Mouse (Mus musculus) heart, embryonic 12.5 days (tissue): ENCODE results near the gene Nmrk1. TPM values are rescaled to one million over a fixed set of nuclear protein-coding genes. Genes with fewer than 3 reads are reported as not detected.

Experiments
- ATAC-seq: fragments of 200-750 bp; cut with Nextera tagmentation; 2 replicates; pipeline ENCODE4 v1.8.0; 2017; ENCODE audit warnings: moderate TSS enrichment, moderate library complexity; ENCODE audit not compliant: insufficient number of reproducible peaks, low FRiP score
- H3K27ac ChIP-seq: fragments of 300-500 bp; sonication (generic); 2 replicates; pipeline ENCODE4 v1.5.1; 2016; ENCODE audit warnings: mild to moderate bottlenecking, moderate library complexity; ENCODE audit not compliant: poor library complexity, severe bottlenecking
- H3K27me3 ChIP-seq: fragments of 300-500 bp; sonication (generic); replicated peaks from 2 replicates; pipeline ENCODE4 v1.6.1; 2016; ENCODE audit warnings: mild to moderate bottlenecking, moderate library complexity
- H3K36me3 ChIP-seq: fragments of 300-500 bp; sonication (generic); 2 replicates; pipeline ENCODE4 v1.6.1; 2016; ENCODE audit warnings: mild to moderate bottlenecking, moderate library complexity
- H3K4me1 ChIP-seq: fragments of 300-500 bp; sonication (generic); replicated peaks from 2 replicates; pipeline ENCODE4 v1.6.1; 2016; ENCODE audit warnings: mild to moderate bottlenecking
- H3K4me2 ChIP-seq: fragments of 300-500 bp; sonication (generic); 2 replicates; pipeline ENCODE4 v1.6.1; 2016; ENCODE audit warnings: mild to moderate bottlenecking, moderate library complexity
- H3K4me3 ChIP-seq: fragments of 300-500 bp; sonication (generic); 2 replicates; pipeline ENCODE4 v1.5.1; 2016; ENCODE audit warnings: mild to moderate bottlenecking
- H3K9ac ChIP-seq: fragments of 300-500 bp; sonication (generic); 2 replicates; pipeline ENCODE4 v1.6.1; 2016; ENCODE audit warnings: mild to moderate bottlenecking, moderate library complexity
- H3K9me3 ChIP-seq: fragments of 300-500 bp; sonication (generic); replicated peaks from 2 replicates; pipeline ENCODE4 v1.6.1; 2016; ENCODE audit warnings: mild to moderate bottlenecking, moderate library complexity
- WGBS: fragments of 180-500 bp; shearing (Covaris S2); methylation state at CpG from one replicate; pipeline ENCODE4 v1.1.7; 2016; 5-methylcytosine and 5-hydroxymethylcytosine counted together
- polyA plus RNA-seq: library from polyadenylated mRNA; unstranded; fragments of >200 nt; fragmentation: Nextera tagmentation; extraction: Ambion mirVana; gene quantifications from 2 replicates; pipeline ENCODE4 v1.2.1, GENCODE M21; 2016

The Nmrk1 gene
- polyA plus RNA-seq, 1 experiment from 2014 or later, result 5.7 TPM

DNA sequence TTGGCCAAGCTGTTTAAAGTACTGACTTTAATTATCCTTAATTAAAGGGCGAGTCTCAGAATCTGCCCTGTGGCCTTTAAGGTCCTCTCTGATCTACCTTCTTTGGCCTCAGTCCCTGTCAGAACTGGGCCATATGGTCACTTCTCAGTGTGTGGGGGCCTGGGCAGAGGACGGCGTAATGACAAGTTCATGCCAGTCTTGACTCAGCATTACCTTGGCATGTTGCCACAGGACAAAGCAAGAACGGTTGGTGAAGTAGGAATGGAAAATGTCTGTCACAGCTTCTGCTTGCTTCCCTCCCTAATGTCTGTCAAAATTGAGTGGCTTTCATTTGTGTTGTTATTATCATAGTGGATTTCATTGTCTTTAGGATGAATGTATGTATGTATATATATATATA is 20.8 kb downstream of the Nmrk1 start:
- Histone ChIP-seq H3K36me3 (no peaks in the 10 kb centered on the region), H3K4me1 (peaks cover 38% of the 10 kb centered on the region), H3K27me3 (no peaks in the 10 kb centered on the region), H3K27ac (no peak overlapping the region), H3K9ac (no peak overlapping the region), H3K9me3 (no peaks in the 10 kb centered on the region), H3K4me2 (no peak overlapping the region), H3K4me3 (no peak overlapping the region)
- ATAC-seq, result no peak
- 49% methylated on average over 4 of the region's 4 CpGs for WGBS

DNA sequence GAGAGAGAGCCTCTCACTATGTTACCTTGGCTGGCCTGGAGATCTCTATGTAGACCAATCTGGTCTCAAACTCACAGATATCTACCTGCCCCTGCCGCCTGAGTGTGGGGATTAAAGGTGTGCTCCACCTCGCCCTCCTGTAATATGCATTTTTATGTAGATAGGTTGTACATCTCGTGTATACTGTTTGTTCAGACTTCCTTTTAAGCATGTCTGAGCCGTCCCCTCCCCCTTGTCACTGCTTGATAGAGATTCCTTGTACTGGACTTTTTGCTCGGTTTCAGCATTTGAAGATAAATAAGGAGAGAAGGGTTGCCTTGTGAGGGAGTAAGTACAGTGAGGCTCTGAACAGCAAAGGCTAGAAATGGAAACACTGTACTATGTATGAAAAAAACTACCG is 21.3 kb downstream of the Nmrk1 start:
- Histone ChIP-seq H3K9ac (no peak overlapping the region), H3K4me2 (no peak overlapping the region), H3K36me3 (no peaks in the 10 kb centered on the region), H3K4me3 (no peak overlapping the region), H3K9me3 (no peaks in the 10 kb centered on the region), H3K27me3 (no peaks in the 10 kb centered on the region), H3K4me1 (peaks cover 34% of the 10 kb centered on the region), H3K27ac (no peak overlapping the region)
- 61% methylated on average over 6 of the region's 6 CpGs for WGBS
- no peak for ATAC-seq

DNA sequence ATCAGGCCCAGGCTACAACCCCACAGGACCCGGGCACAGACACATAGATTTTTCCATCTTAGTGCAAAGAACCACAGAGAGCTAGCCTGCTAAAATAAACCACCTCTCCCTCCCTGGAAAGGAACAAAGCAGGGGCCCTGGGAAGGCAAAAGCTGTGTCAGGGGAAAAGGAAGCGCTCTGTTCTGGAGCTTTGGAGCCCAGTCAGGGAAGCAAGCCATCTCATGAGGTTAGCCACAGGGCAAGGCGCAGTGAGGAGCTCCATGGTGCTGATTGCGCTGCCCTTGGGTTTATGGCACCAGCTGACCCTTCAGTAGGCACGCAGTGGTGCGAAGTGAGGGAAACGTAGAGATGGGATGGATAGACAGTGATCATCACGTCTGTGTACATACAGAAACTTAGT is 22.6 kb downstream of the Nmrk1 start:
- Histone ChIP-seq H3K36me3 (no peaks in the 10 kb centered on the region), H3K9ac (no peak overlapping the region), H3K4me3 (no peak overlapping the region), H3K4me1 (peaks cover 31% of the 10 kb centered on the region), H3K27ac (peak overlapping the region; percentile 76), H3K4me2 (no peak overlapping the region), H3K9me3 (no peaks in the 10 kb centered on the region), H3K27me3 (no peaks in the 10 kb centered on the region)
- no peak for ATAC-seq
- WGBS, result 85% methylated on average over 8 of the region's 8 CpGs

DNA sequence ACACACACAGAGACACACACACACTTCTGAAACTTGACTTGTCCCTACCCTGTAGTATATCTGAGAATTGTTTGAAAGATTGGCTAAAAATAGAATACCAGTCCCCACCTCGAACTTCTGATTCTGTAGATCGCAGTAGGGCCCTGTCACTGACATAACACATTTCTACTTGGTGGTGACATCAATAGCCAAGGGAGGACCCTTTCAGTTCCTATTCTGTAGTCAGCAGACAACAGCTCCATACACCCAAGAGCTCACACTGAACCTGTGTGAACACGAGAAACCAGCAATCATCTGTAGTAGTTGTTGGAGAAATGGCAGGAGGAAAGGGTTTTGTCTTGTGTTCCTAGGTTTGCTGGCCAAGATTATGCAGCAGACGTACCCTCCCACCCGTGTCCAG is 23.2 kb downstream of the Nmrk1 start:
- 0 out of 2 replicates have a peak, but pooled peaks have one; percentile 42 for ATAC-seq
- Histone ChIP-seq H3K27ac (peak overlapping the region; percentile 76), H3K9me3 (no peaks in the 10 kb centered on the region), H3K4me1 (peaks cover 30% of the 10 kb centered on the region), H3K9ac (no peak overlapping the region), H3K36me3 (no peaks in the 10 kb centered on the region), H3K4me3 (no peak overlapping the region), H3K27me3 (no peaks in the 10 kb centered on the region), H3K4me2 (no peak overlapping the region)
- 40% methylated on average over 5 of the region's 5 CpGs for WGBS

DNA sequence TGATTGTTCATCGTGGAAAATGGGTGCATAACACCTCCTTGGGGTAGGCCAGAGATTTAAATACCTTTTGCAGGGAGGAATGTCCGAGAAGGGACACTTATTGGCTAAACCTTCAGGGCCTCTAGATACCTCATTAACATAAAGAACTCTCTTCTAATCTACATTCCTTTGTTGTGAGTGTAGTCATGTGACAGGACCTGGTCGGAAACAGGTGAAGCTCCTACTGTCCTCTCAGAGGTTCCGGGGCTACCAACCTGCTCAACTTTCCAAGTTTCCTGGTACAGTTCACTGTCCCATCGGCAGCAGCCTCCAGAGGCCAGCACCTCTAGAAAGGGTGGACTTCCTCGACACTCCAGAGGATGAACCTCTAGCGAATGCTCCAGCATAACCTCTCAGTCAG is 24.2 kb downstream of the Nmrk1 start:
- Histone ChIP-seq H3K9ac (no peak overlapping the region), H3K4me1 (peaks cover 30% of the 10 kb centered on the region), H3K4me2 (no peak overlapping the region), H3K27me3 (no peaks in the 10 kb centered on the region), H3K4me3 (no peak overlapping the region), H3K9me3 (no peaks in the 10 kb centered on the region), H3K36me3 (no peaks in the 10 kb centered on the region), H3K27ac (no peak overlapping the region)
- 75% methylated on average over 7 of the region's 7 CpGs for WGBS
- ATAC-seq, result no peak

DNA sequence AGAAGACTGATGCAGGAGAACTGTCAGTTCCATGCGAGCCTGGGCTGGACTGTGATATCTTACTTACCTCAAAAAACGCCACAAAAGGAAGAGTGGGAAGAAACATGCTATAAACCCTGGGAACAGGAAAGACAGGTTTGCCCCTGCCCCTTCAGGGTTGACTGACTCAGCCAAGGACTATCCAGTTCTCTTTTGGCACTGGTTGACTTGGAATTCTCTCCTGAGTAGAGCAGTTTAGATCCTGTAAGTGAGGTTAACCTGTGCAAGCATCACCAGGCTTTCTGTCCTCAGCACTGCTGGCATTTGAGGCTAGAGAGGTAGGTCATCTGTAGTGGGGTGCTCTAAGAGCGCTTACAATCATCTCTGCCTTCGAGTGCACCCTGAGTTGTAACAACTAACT is 26.7 kb downstream of the Nmrk1 start:
- H3K9me3 ChIP-seq, result no peaks in the 10 kb centered on the region
- no peak overlapping the region for H3K9ac ChIP-seq
- no peaks in the 10 kb centered on the region for H3K36me3 ChIP-seq
- no peaks in the 10 kb centered on the region for H3K27me3 ChIP-seq
- no peak overlapping the region for H3K27ac ChIP-seq
- H3K4me2 ChIP-seq, result no peak overlapping the region
- no peak for ATAC-seq
- H3K4me3 ChIP-seq, result no peak overlapping the region
- 62% methylated on average over 4 of the region's 4 CpGs for WGBS
- H3K4me1 ChIP-seq, result peaks cover 20% of the 10 kb centered on the region

DNA sequence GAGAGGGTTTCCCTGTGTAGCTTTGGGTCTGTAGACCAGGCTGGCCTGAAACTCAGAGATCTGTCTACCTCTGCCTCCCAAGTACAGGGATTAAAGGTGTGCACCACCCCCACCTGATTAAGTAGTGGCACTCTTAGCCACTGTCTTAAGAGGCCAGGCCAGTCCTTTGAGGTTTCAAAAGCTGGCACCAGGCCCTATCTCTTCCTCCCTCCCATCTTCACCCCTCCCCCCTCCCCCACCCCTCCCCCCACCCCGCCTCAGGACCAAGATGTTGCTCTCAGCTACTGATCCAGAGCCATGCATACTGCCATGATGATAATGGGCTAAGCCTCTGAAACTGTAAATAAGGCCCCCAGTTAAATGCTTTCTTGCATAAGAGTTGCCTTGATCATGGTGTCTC is 27.6 kb downstream of the Nmrk1 start:
- WGBS, result no CpG with 5 or more reads among the region's 1 CpGs
- H3K4me2 ChIP-seq, result no peak overlapping the region
- H3K36me3 ChIP-seq, result no peaks in the 10 kb centered on the region
- H3K4me1 ChIP-seq, result peaks cover 12% of the 10 kb centered on the region
- H3K9me3 ChIP-seq, result no peaks in the 10 kb centered on the region
- H3K27me3 ChIP-seq, result no peaks in the 10 kb centered on the region
- no peak overlapping the region for H3K4me3 ChIP-seq
- no peak overlapping the region for H3K27ac ChIP-seq
- no peak overlapping the region for H3K9ac ChIP-seq
- ATAC-seq, result no peak

DNA sequence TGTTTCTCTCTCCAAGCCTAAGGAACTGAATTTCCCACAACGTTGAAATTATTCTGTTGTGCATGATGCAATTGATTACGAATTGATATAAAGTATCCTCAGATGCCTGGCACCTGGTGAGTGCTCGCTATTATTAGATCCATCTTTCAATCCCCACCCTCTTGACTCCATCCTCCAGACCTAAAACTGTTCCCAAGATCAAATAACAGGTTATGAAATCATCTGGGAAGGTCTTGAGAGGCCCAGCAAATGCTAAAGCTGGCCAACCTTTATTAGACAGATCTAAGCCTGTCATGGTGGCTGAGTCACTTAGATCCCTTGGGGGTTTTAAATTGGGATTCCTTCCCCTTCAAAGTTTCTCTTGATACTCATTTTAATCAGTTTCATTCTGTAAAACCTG is 28.7 kb downstream of the Nmrk1 start:
- ATAC-seq, result no peak

DNA sequence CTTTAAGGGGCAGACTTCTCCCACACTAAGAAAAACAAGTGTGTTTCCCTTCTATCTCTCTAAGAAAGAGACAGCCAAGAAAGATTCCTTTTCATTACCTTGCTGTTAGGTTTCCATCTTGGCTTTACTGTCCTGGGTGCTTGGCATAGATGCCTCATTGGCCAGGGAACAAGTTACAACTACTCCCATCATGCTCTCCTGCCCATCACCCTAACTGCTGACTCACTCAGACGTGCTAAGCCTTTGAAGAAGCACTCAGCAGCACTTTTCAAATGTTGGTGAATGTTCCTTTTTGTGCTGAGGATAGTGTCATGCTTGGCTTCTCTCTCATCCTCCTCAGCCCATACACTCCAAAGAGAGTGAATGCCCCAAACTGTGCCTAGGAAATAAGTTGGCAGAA is 29.9 kb downstream of the Nmrk1 start:
- WGBS, result 39% methylated on average over 1 of the region's 1 CpGs
- no peak for ATAC-seq

More for the DNA sequence above, 28.7 kb downstream of the Nmrk1 start:
- Histone ChIP-seq H3K9ac (no peak overlapping the region), H3K27ac (no peak overlapping the region), H3K9me3 (no peaks in the 10 kb centered on the region), H3K27me3 (no peaks in the 10 kb centered on the region), H3K4me1 (peaks cover under 1% of the 10 kb centered on the region), H3K4me3 (no peak overlapping the region), H3K36me3 (no peaks in the 10 kb centered on the region), H3K4me2 (no peak overlapping the region)
- WGBS, result 80% methylated on average over 3 of the region's 3 CpGs

DNA sequence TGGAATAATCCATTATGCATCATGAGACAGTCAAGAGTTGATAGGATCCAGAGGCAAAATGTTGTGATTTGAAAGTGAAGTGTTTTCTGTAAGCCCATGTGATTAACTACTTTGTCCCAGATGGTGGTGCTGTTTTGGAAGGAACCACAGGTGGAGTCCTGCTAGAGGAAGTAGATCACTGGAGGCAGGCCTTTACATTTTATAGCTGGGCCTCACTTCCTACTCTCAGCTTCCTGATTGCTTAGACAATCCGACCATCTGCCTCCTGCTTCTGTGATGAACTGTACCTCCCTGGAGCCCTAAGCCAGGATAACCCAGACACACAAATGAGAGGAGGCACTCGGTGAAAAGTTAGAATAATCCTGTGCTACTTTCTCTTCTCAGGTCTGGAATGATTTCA is 32.2 kb downstream of the Nmrk1 start:
- no peaks in the 10 kb centered on the region for H3K4me1 ChIP-seq
- no peak for ATAC-seq
- 51% methylated on average over 2 of the region's 2 CpGs for WGBS
- no peaks in the 10 kb centered on the region for H3K9me3 ChIP-seq
- no peaks in the 10 kb centered on the region for H3K36me3 ChIP-seq
- H3K9ac ChIP-seq, result no peak overlapping the region
- H3K27me3 ChIP-seq, result no peaks in the 10 kb centered on the region
- no peak overlapping the region for H3K4me3 ChIP-seq
- no peak overlapping the region for H3K4me2 ChIP-seq
- H3K27ac ChIP-seq, result no peak overlapping the region

More for the DNA sequence above, 29.9 kb downstream of the Nmrk1 start:
- no peak overlapping the region for H3K4me2 ChIP-seq
- no peak overlapping the region for H3K27ac ChIP-seq
- H3K9me3 ChIP-seq, result no peaks in the 10 kb centered on the region
- H3K27me3 ChIP-seq, result no peaks in the 10 kb centered on the region
- no peaks in the 10 kb centered on the region for H3K4me1 ChIP-seq
- no peak overlapping the region for H3K4me3 ChIP-seq
- no peak overlapping the region for H3K9ac ChIP-seq
- H3K36me3 ChIP-seq, result no peaks in the 10 kb centered on the region

DNA sequence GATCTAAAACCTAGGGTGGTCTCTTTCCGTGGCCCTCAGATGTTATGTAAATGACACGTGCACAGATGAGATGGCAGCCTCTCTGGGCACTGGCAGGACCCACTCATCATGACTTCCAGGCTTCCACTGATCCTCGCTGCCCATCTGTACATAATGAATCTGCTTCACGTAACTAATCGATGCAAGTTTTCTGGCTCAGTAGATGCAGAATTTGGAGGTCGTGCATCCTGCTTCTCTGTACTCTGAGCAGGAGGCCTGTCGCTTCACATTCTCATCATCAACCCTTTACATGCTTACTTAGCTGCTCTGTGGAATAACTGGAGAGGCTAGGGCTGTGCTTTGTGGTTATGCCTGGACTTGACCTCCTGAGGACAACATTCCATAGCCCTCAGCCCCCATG is 35.2 kb downstream of the Nmrk1 start:
- 80% methylated on average over 7 of the region's 7 CpGs for WGBS
- no peaks in the 10 kb centered on the region for H3K9me3 ChIP-seq

DNA sequence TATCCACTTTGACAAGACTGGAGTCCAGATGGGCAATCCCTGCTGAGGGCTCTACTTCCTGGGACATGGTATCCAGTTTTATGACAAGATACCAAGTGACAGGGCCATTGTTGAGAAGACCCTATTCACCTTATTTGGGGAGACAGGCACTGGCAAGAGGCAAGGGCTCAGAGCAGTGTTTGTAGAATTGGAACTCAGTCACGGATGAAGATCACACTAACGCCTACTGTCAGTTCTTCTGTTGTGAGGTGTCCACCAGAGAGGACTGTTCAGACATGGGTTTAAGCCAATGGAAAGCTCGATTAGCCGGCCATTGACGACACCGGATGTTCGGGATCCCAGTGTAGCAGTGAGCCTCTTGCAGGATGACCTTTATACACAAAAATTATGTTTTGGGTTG is 37.8 kb downstream of the Nmrk1 start:
- Histone ChIP-seq H3K36me3 (no peaks in the 10 kb centered on the region), H3K9me3 (no peaks in the 10 kb centered on the region), H3K4me2 (no peak overlapping the region), H3K4me1 (peaks cover 24% of the 10 kb centered on the region), H3K27me3 (no peaks in the 10 kb centered on the region), H3K27ac (no peak overlapping the region), H3K9ac (no peak overlapping the region), H3K4me3 (no peak overlapping the region)
- ATAC-seq, result no peak
- 94% methylated on average over 7 of the region's 7 CpGs for WGBS

More for the DNA sequence above, 35.2 kb downstream of the Nmrk1 start:
- no peak overlapping the region for H3K27ac ChIP-seq
- no peak overlapping the region for H3K9ac ChIP-seq
- no peaks in the 10 kb centered on the region for H3K36me3 ChIP-seq
- no peak for ATAC-seq
- H3K27me3 ChIP-seq, result no peaks in the 10 kb centered on the region
- H3K4me3 ChIP-seq, result no peak overlapping the region
- no peak overlapping the region for H3K4me2 ChIP-seq
- H3K4me1 ChIP-seq, result peaks cover 8% of the 10 kb centered on the region; the same call in 1 of the 2 replicates
